Mouse (Mus musculus) forebrain, embryonic 10.5 days (tissue): ENCODE results near the gene Mturn. TPM values are rescaled to one million over a fixed set of nuclear protein-coding genes. Genes with fewer than 3 reads are reported as not detected.

Source experiments
- DNase-seq: peaks from one replicate; pipeline ENCODE4 v3.0.0-alpha.2; 2017; ENCODE audit warnings: low spot score; ENCODE audit errors: extremely low spot score
- H3K27ac ChIP-seq: fragments of 300-500 bp; sonication (generic); 2 replicates; pipeline ENCODE4 v1.5.1; 2016; ENCODE audit warnings: mild to moderate bottlenecking
- H3K27me3 ChIP-seq: fragments of 300-500 bp; sonication (generic); 2 replicates; pipeline ENCODE4 v1.6.1; 2016; ENCODE audit warnings: mild to moderate bottlenecking; ENCODE audit not compliant: poor library complexity, severe bottlenecking
- H3K36me3 ChIP-seq: fragments of 300-500 bp; sonication (generic); replicated peaks from 2 replicates; pipeline ENCODE4 v1.6.1; 2016; ENCODE audit warnings: mild to moderate bottlenecking, moderate library complexity
- H3K4me1 ChIP-seq: fragments of 300-500 bp; sonication (generic); 2 replicates; pipeline ENCODE4 v1.6.1; 2016
- H3K4me3 ChIP-seq: fragments of 300-500 bp; sonication (generic); 2 replicates; pipeline ENCODE4 v1.5.1; 2016; ENCODE audit warnings: mild to moderate bottlenecking, moderate library complexity
- H3K9me3 ChIP-seq: fragments of 300-500 bp; sonication (generic); 2 replicates; pipeline ENCODE4 v1.6.1; 2016; ENCODE audit warnings: mild to moderate bottlenecking, moderate library complexity
- WGBS: fragments of 180-500 bp; shearing (Covaris S2); methylation state at CpG from one replicate; pipeline ENCODE4 v1.1.7; 2016; 5-methylcytosine and 5-hydroxymethylcytosine counted together
- polyA plus RNA-seq: library from polyadenylated mRNA; unstranded; fragments of >200 nt; fragmentation: Nextera tagmentation; extraction: Ambion mirVana; gene quantifications from 2 replicates; pipeline ENCODE4 v1.2.1, GENCODE M21; 2016

Mturn gene
- polyA plus RNA-seq, 1 experiment from 2014 or later, result 10.0 TPM

- Histone ChIP-seq H3K27me3 (peaks cover 26% of the 10 kb centered on the region), H3K4me3 (no peak overlapping the region), H3K36me3 (no peaks in the 10 kb centered on the region), H3K4me1 (peaks cover 15% of the 10 kb centered on the region), H3K27ac (no peak overlapping the region), H3K9me3 (no peaks in the 10 kb centered on the region)
- DNase-seq, result no peak
- WGBS, result 84% methylated on average over 14 of the region's 14 CpGs
Observed at GRCm38 (mm10) chr6:54685716-54686395, 4.4 kb downstream of the Mturn start.

GRCm38 (mm10) chr6:54686946-54687737, 5.7 kb downstream of the Mturn start:
- H3K27ac ChIP-seq, result no peak overlapping the region
- no peaks in the 10 kb centered on the region for H3K36me3 ChIP-seq
- WGBS, result 92% methylated on average over 21 of the region's 21 CpGs
- H3K4me1 ChIP-seq, result peaks cover 7% of the 10 kb centered on the region
- DNase-seq, result no peak
- H3K4me3 ChIP-seq, result no peak overlapping the region
- H3K27me3 ChIP-seq, result peaks cover 30% of the 10 kb centered on the region
- H3K9me3 ChIP-seq, result no peaks in the 10 kb centered on the region

GRCm38 (mm10) chr6:54688467-54689323, 7.3 kb downstream of the Mturn start:
- Histone ChIP-seq H3K9me3 (no peaks in the 10 kb centered on the region), H3K27me3 (peaks cover 14% of the 10 kb centered on the region), H3K4me1 (no peaks in the 10 kb centered on the region), H3K36me3 (no peaks in the 10 kb centered on the region), H3K27ac (no peak overlapping the region), H3K4me3 (no peak overlapping the region)
- DNase-seq, result no peak
- 82% methylated on average over 18 of the region's 18 CpGs for WGBS

GRCm38 (mm10) chr6:54689686-54690085, 8.3 kb downstream of the Mturn start:
- no peak for DNase-seq
- Histone ChIP-seq H3K27me3 (0 out of 2 replicates have a peak, but pooled peaks cover 7% of the 10 kb centered on the region), H3K4me1 (no peaks in the 10 kb centered on the region), H3K36me3 (no peaks in the 10 kb centered on the region), H3K27ac (no peak overlapping the region), H3K4me3 (no peak overlapping the region), H3K9me3 (no peaks in the 10 kb centered on the region)
- WGBS, result 90% methylated on average over 7 of the region's 7 CpGs

GRCm38 (mm10) chr6:54690838-54691237, 9.4 kb downstream of the Mturn start:
- H3K27ac ChIP-seq, result no peak overlapping the region
- no peaks in the 10 kb centered on the region for H3K4me1 ChIP-seq
- WGBS, result 88% methylated on average over 13 of the region's 13 CpGs
- DNase-seq, result no peak
- H3K4me3 ChIP-seq, result no peak overlapping the region
- no peaks in the 10 kb centered on the region for H3K9me3 ChIP-seq
- no peaks in the 10 kb centered on the region for H3K36me3 ChIP-seq
- H3K27me3 ChIP-seq, result 0 out of 2 replicates have a peak, but pooled peaks cover 7% of the 10 kb centered on the region

GRCm38 (mm10) chr6:54691368-54692116, 10.1 kb downstream of the Mturn start:
- no peak for DNase-seq
- 81% methylated on average over 14 of the region's 14 CpGs for WGBS
- no peaks in the 10 kb centered on the region for H3K9me3 ChIP-seq

GRCm38 (mm10) chr6:54692201-54692600, 10.8 kb downstream of the Mturn start:
- Histone ChIP-seq H3K4me1 (no peaks in the 10 kb centered on the region), H3K9me3 (no peaks in the 10 kb centered on the region), H3K27ac (no peak overlapping the region), H3K36me3 (no peaks in the 10 kb centered on the region), H3K4me3 (no peak overlapping the region), H3K27me3 (peaks cover 13% of the 10 kb centered on the region; the same call in 1 of the 2 replicates)
- DNase-seq, result no peak
- 64% methylated on average over 1 of the region's 1 CpGs for WGBS

More at GRCm38 (mm10) chr6:54691368-54692116, 10.1 kb downstream of the Mturn start:
- Histone ChIP-seq H3K4me1 (no peaks in the 10 kb centered on the region), H3K4me3 (no peak overlapping the region), H3K27ac (no peak overlapping the region), H3K27me3 (0 out of 2 replicates have a peak, but pooled peaks cover 7% of the 10 kb centered on the region), H3K36me3 (no peaks in the 10 kb centered on the region)

- Histone ChIP-seq H3K4me1 (no peaks in the 10 kb centered on the region), H3K36me3 (no peaks in the 10 kb centered on the region), H3K9me3 (no peaks in the 10 kb centered on the region), H3K4me3 (no peak overlapping the region), H3K27me3 (peaks cover 22% of the 10 kb centered on the region), H3K27ac (no peak overlapping the region)
- DNase-seq, result no peak
- 93% methylated on average over 6 of the region's 6 CpGs for WGBS
Observed at GRCm38 (mm10) chr6:54693286-54693685, 11.9 kb downstream of the Mturn start.

GRCm38 (mm10) chr6:54698691-54699476, 17.5 kb downstream of the Mturn start:
- Histone ChIP-seq H3K27ac (peak overlapping the region; percentile 60), H3K4me3 (peak overlapping the region; percentile 57), H3K27me3 (peaks cover 63% of the 10 kb centered on the region), H3K9me3 (no peaks in the 10 kb centered on the region), H3K36me3 (no peaks in the 10 kb centered on the region), H3K4me1 (peaks cover 27% of the 10 kb centered on the region)
- WGBS, result 11% methylated on average over 24 of the region's 24 CpGs
- DNase-seq, result peak; percentile 27

GRCm38 (mm10) chr6:54699477-54700056, 18.1 kb downstream of the Mturn start:
- Histone ChIP-seq H3K4me1 (peaks cover 33% of the 10 kb centered on the region), H3K9me3 (no peaks in the 10 kb centered on the region), H3K4me3 (peak overlapping the region; percentile 57), H3K27me3 (peaks cover 69% of the 10 kb centered on the region), H3K27ac (peak overlapping the region; percentile 60), H3K36me3 (no peaks in the 10 kb centered on the region)
- 8% methylated on average over 19 of the region's 19 CpGs for WGBS
- DNase-seq, result peak; percentile 77

- Histone ChIP-seq H3K36me3 (no peaks in the 10 kb centered on the region), H3K4me1 (peaks cover 43% of the 10 kb centered on the region), H3K27ac (no peak overlapping the region), H3K4me3 (no peak overlapping the region), H3K9me3 (no peaks in the 10 kb centered on the region), H3K27me3 (peaks cover 74% of the 10 kb centered on the region)
- no peak for DNase-seq
- WGBS, result 94% methylated on average over 2 of the region's 2 CpGs
Observed at GRCm38 (mm10) chr6:54700516-54700915, 19.1 kb downstream of the Mturn start.
